Mouse (Mus musculus): ENCODE measurements at regions not wholly inside any gene's neighbourhood (a gene's known extent, or its start where the extent isn't known, plus 50 kb on each side); places are given as distances from the start of the nearest gene placed in this dataset.

DNA sequence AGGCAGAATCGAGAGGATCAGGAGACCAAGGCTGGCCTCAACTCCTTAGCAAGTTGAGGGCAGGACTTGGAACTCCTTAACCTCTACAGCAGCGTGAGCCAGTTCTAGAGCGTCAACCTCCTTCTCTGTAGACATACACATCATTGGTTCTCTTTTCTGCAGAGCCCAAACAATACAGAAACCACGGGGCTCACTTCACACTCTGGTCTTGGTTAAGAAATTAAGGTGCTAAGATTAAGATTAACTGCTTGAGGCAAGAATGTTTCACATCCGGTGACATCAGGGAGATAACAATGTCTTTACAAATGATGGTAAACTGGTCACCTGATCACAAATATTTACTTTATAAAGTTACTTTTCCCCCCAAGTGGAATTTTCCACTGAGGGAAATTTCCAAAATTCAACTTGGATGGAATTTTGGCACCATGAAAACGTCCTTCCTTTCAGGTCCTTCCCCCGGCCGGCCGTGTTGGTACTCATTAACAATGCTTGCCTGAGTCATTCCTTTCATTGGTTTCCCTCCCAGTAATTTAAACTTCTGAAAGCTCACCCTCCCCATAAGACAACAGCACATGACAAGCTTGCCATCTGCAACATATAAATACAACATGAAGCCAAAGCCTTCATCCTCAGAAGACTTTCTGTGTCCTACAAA, 77.3 kb upstream of the Kdm7a start:
- 43% methylated on average over 9 of the region's 9 CpGs for WGBS
- TF ChIP-seq POLR2A (IDR thresholded peaks at IDR 0.05; ENCODE audit: borderline replicate concordance, extremely low read depth, low read depth, low read length): no peak
- TF ChIP-seq CTCF (IDR thresholded peaks at IDR 0.05; ENCODE audit: insufficient read depth, low read length): no peak
- H3K4me3 ChIP-seq (replicated peaks; ENCODE audit: extremely low read depth, low read depth, low read length): no peak overlapping the region
- no peak for DNase-seq
- H3K4me1 ChIP-seq (ENCODE audit: control insufficient read depth, insufficient read depth, low read length): peaks cover 5% of the 10 kb centered on the region; the same call in 1 of the 2 replicates

GRCm38 (mm10) chr6:39278317-39278716, 71.7 kb upstream of the Kdm7a start:
- peaks cover 2% of the 10 kb centered on the region; the same call in 1 of the 2 replicates for H3K4me1 ChIP-seq (ENCODE audit: control insufficient read depth, insufficient read depth, low read length)
- 62% methylated on average over 6 of the region's 6 CpGs for WGBS
- H3K4me3 ChIP-seq (replicated peaks; ENCODE audit: extremely low read depth, low read depth, low read length): no peak overlapping the region
- DNase-seq: no peak
- TF ChIP-seq CTCF (IDR thresholded peaks at IDR 0.05; ENCODE audit: insufficient read depth, low read length) (no peak), POLR2A (IDR thresholded peaks at IDR 0.05; ENCODE audit: borderline replicate concordance, extremely low read depth, low read depth, low read length) (no peak)

DNA sequence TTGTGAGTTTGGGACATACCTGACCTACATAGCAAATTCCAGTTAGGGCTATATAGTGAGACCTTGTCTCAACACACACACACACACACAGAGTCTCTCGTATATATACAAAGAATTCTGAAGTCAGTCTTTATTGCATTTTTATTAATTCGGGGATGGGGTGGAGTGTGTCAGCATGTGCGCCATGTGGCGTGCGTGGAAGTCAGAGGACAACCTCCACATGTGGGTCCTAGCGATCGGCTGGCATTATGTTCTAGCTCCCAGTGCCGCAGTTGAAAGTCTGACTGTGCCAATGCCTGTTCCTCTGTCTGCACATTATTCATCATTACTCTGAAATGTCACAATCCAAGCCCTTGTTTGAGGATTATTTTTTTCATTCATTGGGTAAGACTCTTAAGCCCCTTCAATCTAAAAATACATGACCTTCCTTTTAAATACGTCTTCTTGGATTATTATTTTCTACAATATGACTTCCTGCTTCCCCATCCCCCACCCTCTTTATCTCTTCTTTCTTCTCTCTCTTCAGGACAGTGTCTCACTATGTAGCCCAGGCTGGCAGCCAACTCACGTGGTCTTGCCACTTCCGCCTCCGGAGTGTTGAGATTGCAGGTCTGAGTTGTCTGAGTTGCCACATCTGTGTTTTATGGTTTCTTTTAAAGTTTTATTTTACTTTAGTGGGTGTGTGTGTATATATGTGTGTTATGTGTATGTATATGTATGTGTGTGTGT, 68.3 kb upstream of the Kdm7a start:
- H3K4me3 ChIP-seq (replicated peaks; ENCODE audit: extremely low read depth, low read depth, low read length): no peak overlapping the region
- H3K4me1 ChIP-seq (ENCODE audit: control insufficient read depth, insufficient read depth, low read length): peaks cover 2% of the 10 kb centered on the region; the same call in 1 of the 2 replicates
- 54% methylated on average over 12 of the region's 12 CpGs for WGBS
- DNase-seq: no peak
- TF ChIP-seq CTCF (IDR thresholded peaks at IDR 0.05; ENCODE audit: insufficient read depth, low read length) (no peak), POLR2A (IDR thresholded peaks at IDR 0.05; ENCODE audit: borderline replicate concordance, extremely low read depth, low read depth, low read length) (no peak)

DNA sequence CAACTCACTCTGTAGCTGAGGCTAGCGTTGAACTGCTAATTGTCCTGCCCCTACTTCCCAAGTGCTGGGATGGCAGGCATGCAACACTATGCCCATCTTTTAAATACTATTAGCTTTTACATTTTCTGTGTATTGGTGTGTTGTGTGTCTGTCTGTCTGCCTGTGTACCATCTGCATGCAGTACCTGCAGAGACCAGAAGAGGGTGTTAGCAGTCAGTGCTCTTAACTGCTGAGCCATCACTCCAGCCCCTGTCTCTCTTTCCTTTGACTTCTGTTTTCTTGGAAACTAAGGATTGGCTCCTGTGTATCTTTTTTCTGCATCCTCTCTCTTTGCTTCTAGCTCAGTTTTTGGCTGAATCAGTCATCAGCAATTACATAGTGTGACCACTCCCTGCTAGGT, 66.8 kb upstream of the Kdm7a start:
- Histone ChIP-seq H3K4me1 (ENCODE audit: control insufficient read depth, insufficient read depth, low read length) (peaks cover 2% of the 10 kb centered on the region), H3K4me3 (replicated peaks; ENCODE audit: extremely low read depth, low read depth, low read length) (no peak overlapping the region)
- no peak for DNase-seq
- WGBS: 100% methylated on average over 1 of the region's 1 CpGs
- TF ChIP-seq POLR2A (IDR thresholded peaks at IDR 0.05; ENCODE audit: borderline replicate concordance, extremely low read depth, low read depth, low read length): no peak
- TF ChIP-seq CTCF (IDR thresholded peaks at IDR 0.05; ENCODE audit: insufficient read depth, low read length): peak; percentile 10; the same call in 1 of the 2 replicates

DNA sequence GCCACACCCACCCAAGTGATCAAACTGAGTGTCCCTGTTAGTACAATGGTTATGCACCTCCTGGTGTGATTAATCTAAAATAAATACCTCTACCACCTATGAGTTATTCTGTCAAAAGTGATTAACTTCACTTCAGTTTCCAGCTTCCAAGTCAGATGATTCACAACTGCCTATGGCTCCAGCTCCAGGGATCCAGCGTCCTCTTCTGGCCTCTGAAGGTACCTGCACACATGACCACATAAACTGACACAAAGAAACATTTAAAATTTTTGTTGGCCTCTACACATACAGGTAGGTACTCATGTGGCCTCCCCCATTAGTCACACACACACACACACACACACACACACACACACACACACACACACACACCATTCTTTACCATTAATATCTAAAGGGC, 63.9 kb upstream of the Kdm7a start:
- no peak for DNase-seq
- no peak overlapping the region for H3K4me3 ChIP-seq (replicated peaks; ENCODE audit: extremely low read depth, low read depth, low read length)
- H3K4me1 ChIP-seq (ENCODE audit: control insufficient read depth, insufficient read depth, low read length): peaks cover 2% of the 10 kb centered on the region
- TF ChIP-seq POLR2A (IDR thresholded peaks at IDR 0.05; ENCODE audit: borderline replicate concordance, extremely low read depth, low read depth, low read length): no peak
- no peak for TF ChIP-seq CTCF (IDR thresholded peaks at IDR 0.05; ENCODE audit: insufficient read depth, low read length)
- WGBS: 91% methylated on average over 1 of the region's 1 CpGs

- TF ChIP-seq POLR2A (IDR thresholded peaks at IDR 0.05; ENCODE audit: borderline replicate concordance, extremely low read depth, low read depth, low read length) (no peak), CTCF (IDR thresholded peaks at IDR 0.05; ENCODE audit: insufficient read depth, low read length) (no peak)
- DNase-seq: no peak
- 66% methylated on average over 5 of the region's 5 CpGs for WGBS
- Histone ChIP-seq H3K4me3 (replicated peaks; ENCODE audit: extremely low read depth, low read depth, low read length) (no peak overlapping the region), H3K4me1 (ENCODE audit: control insufficient read depth, insufficient read depth, low read length) (no peaks in the 10 kb centered on the region; the same call in 1 of the 2 replicates)
These were observed 63.1 kb upstream of the Kdm7a start for GRCm38 (mm10) chr6:39269706-39270105.

DNA sequence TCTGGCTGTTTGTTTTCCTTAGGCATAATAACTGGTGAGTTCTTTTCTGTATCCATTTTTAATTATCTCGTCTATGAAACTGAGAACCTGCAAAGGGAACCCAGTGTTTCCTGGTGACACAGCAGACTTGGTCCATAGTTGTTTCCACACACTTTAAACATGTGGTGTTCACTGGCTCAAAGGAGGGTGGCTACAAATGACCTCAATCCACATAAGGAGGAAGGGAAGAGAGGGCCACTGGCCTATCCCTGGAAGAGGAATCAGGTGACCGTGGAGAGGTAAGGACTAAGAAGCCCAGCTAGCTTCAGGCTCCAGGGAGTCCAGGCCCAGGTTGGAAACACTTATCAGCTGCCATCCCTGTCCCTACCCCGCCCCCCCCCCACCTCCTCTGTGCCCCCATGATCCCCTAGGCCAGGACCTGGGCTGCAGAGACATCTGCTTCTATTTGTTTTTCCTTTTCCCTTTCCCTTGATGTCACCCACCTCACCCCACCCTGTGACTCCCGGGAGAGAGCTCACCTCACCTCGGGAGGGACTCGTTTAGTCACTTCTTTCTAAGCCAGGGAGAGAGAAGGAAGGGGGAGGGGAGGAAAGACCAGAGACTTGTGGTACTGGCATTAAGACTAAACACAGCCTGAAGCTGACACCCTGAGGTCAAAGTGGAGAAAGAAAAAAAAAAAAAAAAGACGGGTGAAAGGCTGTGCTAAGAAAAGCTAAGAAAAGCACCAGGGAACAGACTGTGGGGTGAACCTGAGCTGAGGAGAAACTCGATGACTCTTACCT, 62.2 kb upstream of the Kdm7a start:
- DNase-seq: no peak
- Histone ChIP-seq H3K4me1 (ENCODE audit: control insufficient read depth, insufficient read depth, low read length) (no peaks in the 10 kb centered on the region; the same call in 1 of the 2 replicates), H3K4me3 (replicated peaks; ENCODE audit: extremely low read depth, low read depth, low read length) (no peak overlapping the region)
- TF ChIP-seq POLR2A (IDR thresholded peaks at IDR 0.05; ENCODE audit: borderline replicate concordance, extremely low read depth, low read depth, low read length): no peak
- TF ChIP-seq CTCF (IDR thresholded peaks at IDR 0.05; ENCODE audit: insufficient read depth, low read length): no peak
- WGBS: 24% methylated on average over 8 of the region's 8 CpGs

DNA sequence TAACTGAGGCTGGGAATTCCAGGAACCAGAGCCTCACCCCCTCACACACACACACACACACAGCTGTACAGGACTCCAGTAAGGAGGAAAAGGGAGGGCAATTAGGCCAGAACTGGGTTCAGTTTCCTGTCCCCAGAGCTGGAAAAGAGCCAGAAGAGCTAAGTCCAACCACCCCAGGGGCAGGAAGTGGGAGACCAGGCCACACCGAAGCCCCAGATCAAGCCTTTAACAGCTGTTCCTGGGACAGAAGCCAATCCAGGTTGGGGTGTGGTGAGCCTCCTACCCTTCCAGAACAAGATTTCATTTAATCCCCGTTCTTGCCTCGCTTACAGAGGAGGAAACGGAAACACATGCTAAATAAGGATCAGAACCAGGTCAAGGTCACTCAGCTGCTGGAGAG, 58.1 kb upstream of the Kdm7a start:
- Histone ChIP-seq H3K4me1 (ENCODE audit: control insufficient read depth, insufficient read depth, low read length) (no peaks in the 10 kb centered on the region; the same call in 1 of the 2 replicates), H3K4me3 (replicated peaks; ENCODE audit: extremely low read depth, low read depth, low read length) (no peak overlapping the region)
- no peak for DNase-seq
- no peak for TF ChIP-seq POLR2A (IDR thresholded peaks at IDR 0.05; ENCODE audit: borderline replicate concordance, extremely low read depth, low read depth, low read length)
- TF ChIP-seq CTCF (IDR thresholded peaks at IDR 0.05; ENCODE audit: insufficient read depth, low read length): no peak
- 22% methylated on average over 4 of the region's 4 CpGs for WGBS

DNA sequence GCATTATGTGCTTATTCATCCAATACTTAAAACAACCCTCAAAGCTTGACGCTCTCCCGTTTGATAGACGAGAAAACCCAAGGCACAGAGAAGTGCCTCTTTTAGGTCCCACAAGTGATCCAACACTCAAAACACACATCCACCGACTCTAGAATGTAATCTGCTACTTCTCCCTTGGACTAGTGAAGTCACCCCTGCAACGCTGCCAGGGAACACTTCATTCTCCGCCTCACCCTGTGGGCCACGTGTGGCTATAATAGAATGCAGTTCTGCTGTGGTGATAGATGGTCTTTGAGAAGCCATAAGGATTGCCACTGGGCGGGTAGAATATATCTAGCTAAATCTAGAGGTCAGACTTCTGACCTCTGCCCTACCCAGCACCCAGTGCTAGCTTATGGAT, 57.0 kb upstream of the Kdm7a start:
- Histone ChIP-seq H3K4me3 (replicated peaks; ENCODE audit: extremely low read depth, low read depth, low read length) (no peak overlapping the region), H3K4me1 (ENCODE audit: control insufficient read depth, insufficient read depth, low read length) (no peaks in the 10 kb centered on the region)
- no peak for DNase-seq
- WGBS: 61% methylated on average over 8 of the region's 8 CpGs
- TF ChIP-seq POLR2A (IDR thresholded peaks at IDR 0.05; ENCODE audit: borderline replicate concordance, extremely low read depth, low read depth, low read length) (no peak), CTCF (IDR thresholded peaks at IDR 0.05; ENCODE audit: insufficient read depth, low read length) (no peak)
